Mouse (Mus musculus) embryo, embryonic 11 days (tissue): ENCODE data around the gene Tenm1.
A peak's percentile ranks its signal among the peaks of the same experiment; 100 is the strongest.

Experiments
- DNase-seq: peaks from one replicate; pipeline ENCODE4 v3.0.0-alpha.2; 2015

Gene Tenm1

GRCm38 (mm10) chrX:43428855-43429263 lies at the start of gene Tenm1:
TSS of gene Tenm1 (minus strand) at chrX:43429126.
- DNase-seq, result peak; percentile 42

- no peak for DNase-seq
These were observed 38.4 kb upstream of the Tenm1 start for GRCm38 (mm10) chrX:43467311-43467710.

- peak; percentile 36 for DNase-seq
These were observed 1.7 kb upstream of the Tenm1 start for GRCm38 (mm10) chrX:43430581-43430980.

- peak; percentile 22 for DNase-seq
These were observed 1.1 kb upstream of the Tenm1 start for GRCm38 (mm10) chrX:43429982-43430531.

GRCm38 (mm10) chrX:43429337-43429736 lies 411 bp upstream of the Tenm1 start:
- peak; percentile 11 for DNase-seq

GRCm38 (mm10) chrX:43427961-43428365 lies 963 bp downstream of the Tenm1 start:
- no peak for DNase-seq

GRCm38 (mm10) chrX:43427111-43427510 lies 1.8 kb downstream of the Tenm1 start:
- no peak for DNase-seq

GRCm38 (mm10) chrX:43397957-43398356 lies 31.0 kb downstream of the Tenm1 start:
- DNase-seq, result no peak

GRCm38 (mm10) chrX:43388106-43388505 lies 40.8 kb downstream of the Tenm1 start:
- no peak for DNase-seq

- DNase-seq, result no peak
These were observed 56.4 kb downstream of the Tenm1 start for GRCm38 (mm10) chrX:43372526-43372925.

GRCm38 (mm10) chrX:43319351-43319750 lies 109.6 kb downstream of the Tenm1 start:
- no peak for DNase-seq

- no peak for DNase-seq
These were observed 111.0 kb downstream of the Tenm1 start for GRCm38 (mm10) chrX:43317801-43318520.

GRCm38 (mm10) chrX:43235844-43236243 lies 193.1 kb downstream of the Tenm1 start:
- no peak for DNase-seq

- no peak for DNase-seq
These were observed 223.9 kb downstream of the Tenm1 start for GRCm38 (mm10) chrX:43205003-43205402.

- DNase-seq, result no peak
These were observed 226.6 kb downstream of the Tenm1 start for GRCm38 (mm10) chrX:43202249-43202783.

- DNase-seq, result no peak
These were observed 246.0 kb downstream of the Tenm1 start for GRCm38 (mm10) chrX:43182975-43183374.

GRCm38 (mm10) chrX:43151561-43151960 lies 277.4 kb downstream of the Tenm1 start:
- no peak for DNase-seq

- DNase-seq, result no peak
These were observed 299.2 kb downstream of the Tenm1 start for GRCm38 (mm10) chrX:43129696-43130095.

GRCm38 (mm10) chrX:43122491-43122890 lies 306.4 kb downstream of the Tenm1 start:
- DNase-seq, result no peak

GRCm38 (mm10) chrX:43122001-43122400 lies 306.9 kb downstream of the Tenm1 start:
- no peak for DNase-seq

GRCm38 (mm10) chrX:42986100-42986499 lies 442.8 kb downstream of the Tenm1 start:
- no peak for DNase-seq

- DNase-seq, result peak; percentile 18
These were observed 455.4 kb downstream of the Tenm1 start for GRCm38 (mm10) chrX:42973562-42973961.

- no peak for DNase-seq
These were observed 461.3 kb downstream of the Tenm1 start for GRCm38 (mm10) chrX:42967611-42968010.

- no peak for DNase-seq
These were observed 567.2 kb downstream of the Tenm1 start for GRCm38 (mm10) chrX:42861731-42862130.
